Mouse (Mus musculus) forebrain, embryonic 12.5 days (tissue): ENCODE results near the gene Olfr721-ps1. TPM values are rescaled to one million over a fixed set of nuclear protein-coding genes. Genes with fewer than 3 reads are reported as not detected.

ENCODE experiments used
- ATAC-seq: fragments of 200-750 bp; cut with Nextera tagmentation; 2 replicates; pipeline ENCODE4 v1.8.0; 2017; ENCODE audit warnings: moderate TSS enrichment; ENCODE audit not compliant: low FRiP score
- H3K27ac ChIP-seq: fragments of 300-500 bp; sonication (generic); 2 replicates; pipeline ENCODE4 v1.5.1; 2016; ENCODE audit warnings: mild to moderate bottlenecking
- H3K27me3 ChIP-seq: fragments of 300-500 bp; sonication (generic); 2 replicates; pipeline ENCODE4 v1.6.1; 2016; ENCODE audit warnings: mild to moderate bottlenecking
- H3K36me3 ChIP-seq: fragments of 300-500 bp; sonication (generic); replicated peaks from 2 replicates; pipeline ENCODE4 v1.6.1; 2016; ENCODE audit warnings: mild to moderate bottlenecking
- H3K4me1 ChIP-seq: fragments of 300-500 bp; sonication (generic); 2 replicates; pipeline ENCODE4 v1.6.1; 2016
- H3K4me2 ChIP-seq: fragments of 300-500 bp; sonication (generic); 2 replicates; pipeline ENCODE4 v1.6.1; 2016; ENCODE audit warnings: mild to moderate bottlenecking, moderate library complexity
- H3K4me3 ChIP-seq: fragments of 300-500 bp; sonication (generic); replicated peaks from 2 replicates; pipeline ENCODE4 v1.5.1; 2016; ENCODE audit warnings: mild to moderate bottlenecking
- H3K9ac ChIP-seq: fragments of 300-500 bp; sonication (generic); 2 replicates; pipeline ENCODE4 v1.6.1; 2016; ENCODE audit warnings: mild to moderate bottlenecking
- H3K9me3 ChIP-seq: fragments of 300-500 bp; sonication (generic); 2 replicates; pipeline ENCODE4 v1.6.1; 2016
- whole genome bisulfite sequencing: fragments of 180-500 bp; shearing (Covaris S2); methylation state at CpG from one replicate; pipeline ENCODE4 v1.1.7; 2016; 5-methylcytosine and 5-hydroxymethylcytosine counted together
- polyA plus RNA-seq: library from polyadenylated mRNA; unstranded; fragments of >200 nt; fragmentation: Nextera tagmentation; extraction: Ambion mirVana; gene quantifications from 2 replicates; pipeline ENCODE4 v1.2.1, GENCODE M21; 2016

The Olfr721-ps1 gene
- polyA plus RNA-seq, result not detected in 2 replicates

DNA sequence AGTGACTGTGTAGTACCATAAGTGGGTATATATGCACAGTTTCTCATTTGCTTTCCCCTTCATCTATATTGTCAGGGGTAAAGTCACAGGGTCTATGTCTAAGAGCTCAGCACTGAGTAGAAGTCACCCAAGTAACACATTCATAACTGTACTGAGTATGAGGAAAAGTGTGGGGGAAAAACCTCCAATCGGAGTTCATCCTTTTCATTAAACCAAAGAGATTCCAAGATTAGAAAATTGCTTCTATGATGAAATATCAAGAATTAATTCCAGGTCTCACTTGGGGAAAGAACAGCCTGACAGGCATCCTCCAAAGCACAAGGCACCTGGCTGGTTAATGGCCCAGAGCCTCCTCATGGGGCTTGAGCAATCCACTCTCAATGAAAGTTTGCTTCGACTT is at the start of gene Olfr721-ps1:
Olfr721-ps1 (plus strand) TSS at position 301 of the 400 bp plus-strand sequence.
- Histone ChIP-seq H3K27me3 (no peaks in the 10 kb centered on the region), H3K9me3 (0 out of 2 replicates have a peak, but pooled peaks cover 3% of the 10 kb centered on the region), H3K36me3 (no peaks in the 10 kb centered on the region), H3K4me2 (no peak within 1 kb of the TSS), H3K4me1 (no peaks in the 10 kb centered on the region), H3K4me3 (no peak within 1 kb of the TSS), H3K9ac (no peak within 1 kb of the TSS), H3K27ac (no peak within 1 kb of the TSS)
- WGBS, result 90% methylated on average over 2 of the region's 2 CpGs
- ATAC-seq, result no peak

DNA sequence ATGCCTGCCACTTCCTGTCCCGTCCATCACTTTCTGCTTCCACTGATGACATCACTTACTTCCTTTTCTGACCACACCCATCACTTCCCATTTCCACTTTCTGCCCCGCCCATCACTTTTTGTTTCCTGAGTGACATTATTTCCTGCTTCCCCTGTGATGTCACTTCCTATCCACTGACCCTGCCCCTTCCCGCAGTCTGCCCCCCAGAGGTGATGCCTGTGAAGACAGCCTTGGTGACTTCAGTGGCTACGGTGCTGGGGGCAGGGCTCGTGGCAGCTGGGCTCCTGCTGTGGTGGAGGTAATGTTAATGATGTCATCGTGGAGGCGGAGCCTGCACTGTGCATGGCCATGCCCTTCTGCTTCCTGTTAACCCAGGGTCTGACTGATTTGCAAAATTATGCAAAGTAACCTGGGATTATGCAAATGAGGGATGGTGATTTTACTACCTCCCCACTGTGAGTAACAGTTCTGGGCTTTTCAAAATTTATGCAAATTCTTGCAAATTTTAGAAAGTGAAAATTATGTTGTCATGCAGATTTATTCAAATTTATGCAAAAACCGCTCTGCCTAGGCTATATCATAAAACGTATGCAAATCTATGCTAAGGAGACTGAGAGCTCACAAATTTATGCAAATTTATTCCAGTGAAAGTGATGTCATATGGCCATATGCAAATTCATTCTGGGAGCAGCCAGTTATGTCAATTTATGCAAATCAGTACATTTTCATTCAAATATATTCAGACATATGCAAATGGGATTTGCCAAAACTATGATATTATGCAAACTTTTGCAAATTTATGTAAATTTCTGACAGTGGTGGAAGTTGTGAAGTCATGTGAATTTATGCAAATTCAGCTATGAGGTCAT is 49.1 kb upstream of the Olfr721-ps1 start:
- Histone ChIP-seq H3K27me3 (no peaks in the 10 kb centered on the region), H3K4me3 (no peak overlapping the region), H3K27ac (no peak overlapping the region), H3K4me1 (no peaks in the 10 kb centered on the region), H3K9ac (no peak overlapping the region), H3K4me2 (no peak overlapping the region), H3K9me3 (peaks cover 72% of the 10 kb centered on the region), H3K36me3 (no peaks in the 10 kb centered on the region)
- 89% methylated on average over 9 of the region's 9 CpGs for WGBS
- peak; percentile 17; the same call in 1 of the 2 replicates for ATAC-seq

DNA sequence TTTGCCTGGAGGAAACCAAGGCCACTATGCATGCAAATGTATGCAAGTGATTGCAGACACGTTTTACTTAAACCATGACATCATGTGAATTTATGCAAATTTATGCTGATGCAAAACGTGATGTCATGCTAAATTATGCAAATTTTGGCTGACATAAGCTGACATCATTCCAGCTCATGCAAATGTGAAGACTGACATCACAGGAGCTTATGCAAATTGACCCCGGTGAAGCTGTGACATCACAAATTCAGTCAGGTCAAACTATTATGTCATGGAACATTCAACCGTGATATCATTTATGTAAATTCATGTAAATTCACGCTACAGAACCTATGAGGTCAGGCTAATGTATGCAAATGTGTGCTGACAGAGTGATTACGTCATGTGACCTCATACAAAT is 48.5 kb upstream of the Olfr721-ps1 start:
- 76% methylated on average over 6 of the region's 6 CpGs for WGBS
- Histone ChIP-seq H3K9me3 (peaks cover 65% of the 10 kb centered on the region), H3K27me3 (no peaks in the 10 kb centered on the region), H3K4me2 (no peak overlapping the region), H3K27ac (no peak overlapping the region), H3K36me3 (no peaks in the 10 kb centered on the region), H3K4me3 (no peak overlapping the region), H3K4me1 (no peaks in the 10 kb centered on the region), H3K9ac (no peak overlapping the region)
- peak; percentile 7; the same call in 1 of the 2 replicates for ATAC-seq

DNA sequence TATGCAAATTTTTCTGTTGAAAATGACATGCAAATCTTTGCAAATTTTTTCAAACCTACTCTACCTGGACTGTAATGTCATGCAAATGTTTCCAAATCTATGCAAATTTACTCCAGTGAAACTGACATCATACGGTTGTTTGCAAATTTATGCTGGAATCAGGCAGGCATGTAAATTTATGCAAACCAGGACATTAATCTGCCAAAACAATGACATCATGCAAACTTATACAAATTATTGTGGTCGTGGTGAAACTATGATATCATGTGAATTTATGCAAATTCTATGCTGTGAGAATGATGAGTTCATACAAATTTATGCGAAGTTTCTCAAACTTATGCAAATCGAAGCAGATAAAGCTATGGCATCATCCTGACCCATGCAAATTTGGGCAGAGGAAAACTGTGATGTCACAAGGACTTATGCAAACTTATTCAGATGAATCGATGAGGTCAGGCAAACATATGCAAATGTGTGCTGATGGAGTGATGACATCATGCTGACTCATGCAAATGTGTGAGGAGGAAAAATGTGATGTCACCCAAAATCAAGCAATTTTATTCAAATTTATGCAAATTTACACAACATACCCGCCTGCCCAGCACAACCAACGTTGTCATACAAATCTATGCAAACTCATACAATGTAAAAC is 47.9 kb upstream of the Olfr721-ps1 start:
- no peak overlapping the region for H3K27ac ChIP-seq
- H3K4me2 ChIP-seq, result no peak overlapping the region
- no peak overlapping the region for H3K4me3 ChIP-seq
- WGBS, result 86% methylated on average over 7 of the region's 7 CpGs
- ATAC-seq, result no peak
- no peak overlapping the region for H3K9ac ChIP-seq
- H3K27me3 ChIP-seq, result no peaks in the 10 kb centered on the region
- H3K4me1 ChIP-seq, result no peaks in the 10 kb centered on the region
- H3K9me3 ChIP-seq, result peaks cover 59% of the 10 kb centered on the region
- H3K36me3 ChIP-seq, result no peaks in the 10 kb centered on the region

DNA sequence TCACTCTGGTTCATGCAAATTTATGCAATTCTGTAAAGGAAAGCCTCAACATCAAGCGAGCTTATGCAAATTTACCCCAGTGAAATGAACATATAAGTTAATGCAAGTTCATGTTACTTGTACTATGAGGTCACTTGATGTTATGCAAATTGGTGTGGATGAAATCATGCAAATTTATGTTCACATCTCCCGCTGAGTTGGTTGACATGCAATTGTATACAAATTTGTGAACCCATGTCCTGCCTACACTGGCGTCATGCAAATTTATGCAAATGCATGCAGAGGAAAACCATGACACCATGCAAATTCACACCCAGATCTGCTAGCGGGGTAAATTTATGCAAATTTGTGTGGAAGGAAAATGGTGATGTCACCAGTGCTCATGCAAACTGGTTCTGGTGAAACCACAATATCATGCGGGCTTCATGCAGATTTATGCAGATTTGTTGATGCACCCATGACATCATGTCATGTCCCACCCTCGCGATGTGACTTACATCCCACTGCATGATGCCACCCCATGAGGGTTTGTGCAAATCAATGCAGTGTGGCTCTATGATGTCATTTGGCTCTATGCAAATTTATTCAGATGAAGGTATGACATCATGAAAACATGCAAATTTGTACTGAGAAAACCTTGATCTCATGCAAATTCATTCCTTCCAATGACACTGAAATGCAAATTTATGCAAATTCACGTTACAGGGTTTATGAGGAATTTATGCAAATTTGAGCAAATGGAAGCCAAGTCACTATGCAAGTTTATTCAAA is 47.2 kb upstream of the Olfr721-ps1 start:
- ATAC-seq, result peak; percentile 21; the same call in 1 of the 2 replicates
- H3K4me3 ChIP-seq, result no peak overlapping the region
- no peaks in the 10 kb centered on the region for H3K4me1 ChIP-seq
- WGBS, result 88% methylated on average over 8 of the region's 8 CpGs
- H3K27me3 ChIP-seq, result no peaks in the 10 kb centered on the region
- H3K27ac ChIP-seq, result no peak overlapping the region
- H3K4me2 ChIP-seq, result no peak overlapping the region
- H3K9me3 ChIP-seq, result peaks cover 52% of the 10 kb centered on the region
- no peak overlapping the region for H3K9ac ChIP-seq
- no peaks in the 10 kb centered on the region for H3K36me3 ChIP-seq

DNA sequence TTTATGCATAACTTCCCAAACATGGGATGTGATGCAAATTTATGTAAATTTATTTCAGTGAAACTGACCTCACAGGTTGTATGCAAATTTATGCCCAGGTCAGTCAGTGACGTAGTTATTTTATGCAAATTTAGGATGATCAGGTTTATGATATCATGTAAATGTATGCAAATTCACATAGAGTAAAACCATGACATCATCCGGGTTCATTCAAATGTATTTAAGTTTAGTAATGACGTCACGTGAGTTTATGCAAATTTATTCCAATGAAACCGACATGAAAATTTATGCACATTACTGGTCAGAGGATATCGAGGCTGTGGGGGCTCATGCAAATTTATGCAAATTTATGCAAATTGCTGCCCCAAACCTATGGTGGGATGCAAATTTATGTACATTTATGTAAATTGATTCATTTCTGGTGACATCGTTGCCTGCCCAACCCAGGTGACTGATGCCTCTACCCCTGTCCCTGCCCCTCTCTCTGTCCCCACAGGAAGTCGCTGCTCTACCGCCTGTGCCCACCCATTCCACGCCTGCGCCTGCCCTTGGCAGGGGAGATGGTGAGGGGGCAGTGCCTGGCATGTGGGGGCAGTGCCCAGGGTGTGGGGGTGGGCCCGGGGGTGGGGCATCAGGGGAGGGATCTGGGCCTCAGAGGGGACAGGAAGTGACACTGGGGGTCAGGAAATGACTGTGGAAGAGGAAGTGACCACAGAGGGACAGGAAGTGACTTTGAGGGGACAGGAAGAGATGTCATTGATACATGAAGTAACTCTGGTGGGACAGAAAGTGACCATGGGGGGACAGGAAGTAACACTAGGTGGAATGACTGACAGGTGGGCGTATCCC is 46.4 kb upstream of the Olfr721-ps1 start:
- H3K9me3 ChIP-seq, result peaks cover 44% of the 10 kb centered on the region
- WGBS, result 84% methylated on average over 13 of the region's 13 CpGs
- H3K4me3 ChIP-seq, result no peak overlapping the region
- no peaks in the 10 kb centered on the region for H3K27me3 ChIP-seq
- no peak overlapping the region for H3K4me2 ChIP-seq
- no peak overlapping the region for H3K9ac ChIP-seq
- H3K36me3 ChIP-seq, result no peaks in the 10 kb centered on the region
- ATAC-seq, result peak; percentile 25
- no peak overlapping the region for H3K27ac ChIP-seq
- H3K4me1 ChIP-seq, result no peaks in the 10 kb centered on the region

DNA sequence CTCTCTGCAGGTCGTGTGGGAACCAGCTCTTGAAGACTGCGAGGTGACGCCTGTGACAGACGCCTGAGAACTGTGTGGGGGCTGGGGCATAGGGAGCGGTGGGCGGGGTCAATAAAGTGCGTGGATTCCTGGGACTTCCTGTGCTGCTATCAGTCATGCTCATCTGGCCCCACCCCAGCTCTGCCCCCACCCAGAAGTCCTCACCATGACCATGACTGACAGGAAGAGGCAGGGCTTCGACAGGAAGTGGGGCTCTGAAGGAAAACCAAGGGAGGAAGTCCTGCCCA is 45.8 kb upstream of the Olfr721-ps1 start:
- no peak overlapping the region for H3K27ac ChIP-seq
- no peak overlapping the region for H3K9ac ChIP-seq
- no peak overlapping the region for H3K4me2 ChIP-seq
- 93% methylated on average over 8 of the region's 8 CpGs for WGBS
- ATAC-seq, result no peak
- H3K4me3 ChIP-seq, result no peak overlapping the region
- no peaks in the 10 kb centered on the region for H3K36me3 ChIP-seq
- no peaks in the 10 kb centered on the region for H3K27me3 ChIP-seq
- no peaks in the 10 kb centered on the region for H3K4me1 ChIP-seq
- peaks cover 38% of the 10 kb centered on the region for H3K9me3 ChIP-seq

DNA sequence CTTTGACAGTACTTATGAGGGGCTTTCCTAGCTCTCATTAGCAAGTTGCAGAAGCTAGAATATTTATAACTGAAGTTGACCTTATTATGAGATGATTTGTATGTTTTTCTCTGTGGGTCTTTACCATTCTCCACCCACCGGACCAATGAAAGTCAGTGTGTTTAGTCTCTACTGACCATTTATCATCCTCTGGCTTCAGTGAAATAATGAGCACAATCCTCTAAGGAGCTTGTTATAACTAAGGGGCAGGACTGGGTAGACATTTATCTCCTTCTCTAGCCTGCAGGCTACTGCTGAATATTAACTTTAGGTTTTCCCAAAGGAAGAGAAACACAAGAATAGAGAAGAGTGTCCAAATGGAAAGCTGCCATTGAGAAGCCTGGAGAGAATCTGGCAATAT is 5.6 kb upstream of the Olfr721-ps1 start:
- Histone ChIP-seq H3K4me1 (no peaks in the 10 kb centered on the region), H3K9ac (no peak overlapping the region), H3K4me2 (no peak overlapping the region), H3K27ac (no peak overlapping the region), H3K36me3 (no peaks in the 10 kb centered on the region), H3K27me3 (no peaks in the 10 kb centered on the region), H3K4me3 (no peak overlapping the region), H3K9me3 (0 out of 2 replicates have a peak, but pooled peaks cover 3% of the 10 kb centered on the region)
- 93% methylated on average over 1 of the region's 1 CpGs for WGBS
- ATAC-seq, result no peak

DNA sequence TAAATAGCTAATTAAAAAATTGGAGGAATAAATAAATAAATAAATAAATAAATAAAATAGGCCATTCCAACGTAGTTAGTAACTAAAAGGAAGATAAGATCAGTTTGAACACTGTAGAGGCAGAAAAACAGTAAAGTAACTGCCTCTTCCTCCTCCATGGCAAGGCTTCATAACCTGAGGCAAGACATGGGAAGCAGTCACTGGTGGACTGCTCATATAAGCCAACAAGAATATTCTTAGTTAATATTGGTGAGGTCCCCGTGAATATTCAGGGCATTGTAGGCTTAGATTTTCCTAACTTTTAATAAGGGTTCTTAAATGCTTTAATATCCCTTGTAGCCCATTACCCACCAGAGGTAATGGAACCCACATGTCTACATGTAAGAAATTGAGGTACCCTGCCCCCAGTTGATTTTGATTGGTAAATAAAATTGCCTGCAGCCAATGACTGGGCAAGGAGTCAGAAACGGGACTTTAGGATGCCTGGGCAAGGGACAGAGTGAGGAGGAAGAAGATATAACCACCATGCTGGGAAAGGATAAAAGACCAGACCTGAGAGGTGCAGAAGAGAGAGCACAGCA is 35.1 kb downstream of the Olfr721-ps1 start:
- ATAC-seq, result no peak
- Histone ChIP-seq H3K4me3 (no peak overlapping the region), H3K27me3 (no peaks in the 10 kb centered on the region), H3K4me1 (no peaks in the 10 kb centered on the region), H3K9ac (no peak overlapping the region), H3K27ac (no peak overlapping the region), H3K4me2 (no peak overlapping the region), H3K36me3 (no peaks in the 10 kb centered on the region), H3K9me3 (no peaks in the 10 kb centered on the region)
- WGBS, result 78% methylated on average over 3 of the region's 3 CpGs
